Mouse (Mus musculus) frontal cortex, postnatal 14 days (tissue): ENCODE results near the gene Nlgn1.
"Not testable (repeated sequence)": the region's sequence is repeated elsewhere in the genome, so short reads cannot be mapped to it uniquely, and the experiment has no call there.

ENCODE experiments used
- DNase-seq, 2 experiments: peaks; one replicate each; pipeline ENCODE4 v3.0.0; 2022; ENCODE audit warnings: low spot score in 2 of 2

Nlgn1 gene

DNA sequence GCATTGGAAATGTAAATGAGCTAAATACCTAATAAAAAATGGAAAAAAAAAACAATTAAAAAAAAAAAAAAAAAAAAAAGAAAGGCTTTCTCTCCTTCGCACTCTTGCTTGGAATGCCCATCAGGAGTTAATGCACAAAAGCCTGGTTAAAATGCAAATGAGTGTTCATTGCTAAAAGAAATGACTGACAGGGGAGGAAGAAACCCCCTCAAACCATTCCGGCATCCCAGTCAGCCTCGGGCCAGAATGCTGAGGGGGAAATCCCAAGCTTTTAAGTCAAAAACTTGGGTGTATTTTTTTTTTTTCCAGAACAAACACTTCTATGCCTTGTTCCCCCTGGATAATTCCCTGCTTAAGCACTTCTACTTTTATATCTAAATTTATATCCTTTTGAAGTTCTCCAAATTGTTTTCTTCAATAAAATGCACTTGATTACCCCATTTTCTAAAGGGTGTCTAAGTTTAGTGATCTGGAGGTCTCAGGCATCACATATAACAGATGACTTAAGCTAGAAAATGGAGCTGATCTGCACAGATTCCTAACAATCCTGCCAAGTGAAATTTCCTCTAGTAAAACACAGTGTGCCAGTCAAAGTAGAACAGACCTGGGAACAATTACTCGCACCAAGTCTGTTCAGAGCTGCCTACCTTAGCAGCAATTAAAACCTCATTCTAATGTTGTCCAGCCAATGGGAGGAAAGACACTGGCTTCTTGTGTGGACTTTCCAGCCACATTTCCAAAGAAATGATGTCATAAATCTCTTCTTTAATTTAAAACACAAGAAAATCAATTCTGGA, 686.2 kb downstream of the Nlgn1 start:
- DNase-seq: no peak

DNA sequence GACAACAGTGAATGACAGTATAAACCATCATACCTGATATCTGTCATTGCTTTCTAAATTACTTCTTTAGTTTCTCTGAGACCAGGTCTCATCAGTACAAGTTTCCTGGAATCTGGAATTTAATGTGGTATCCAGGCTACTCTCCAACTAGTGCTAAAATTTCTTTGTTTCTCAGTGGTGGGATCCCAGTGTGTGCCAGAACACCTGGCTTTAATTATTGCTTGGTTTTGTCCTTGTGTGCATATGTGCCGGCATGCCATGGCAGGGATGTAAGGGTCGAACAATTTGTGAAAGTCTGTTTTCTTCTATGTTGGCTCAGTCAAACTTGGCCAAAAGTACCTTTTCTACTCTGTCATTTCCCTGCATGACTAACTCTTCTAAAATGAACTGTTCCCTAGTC, 703.1 kb downstream of the Nlgn1 start:
- DNase-seq: no peak

DNA sequence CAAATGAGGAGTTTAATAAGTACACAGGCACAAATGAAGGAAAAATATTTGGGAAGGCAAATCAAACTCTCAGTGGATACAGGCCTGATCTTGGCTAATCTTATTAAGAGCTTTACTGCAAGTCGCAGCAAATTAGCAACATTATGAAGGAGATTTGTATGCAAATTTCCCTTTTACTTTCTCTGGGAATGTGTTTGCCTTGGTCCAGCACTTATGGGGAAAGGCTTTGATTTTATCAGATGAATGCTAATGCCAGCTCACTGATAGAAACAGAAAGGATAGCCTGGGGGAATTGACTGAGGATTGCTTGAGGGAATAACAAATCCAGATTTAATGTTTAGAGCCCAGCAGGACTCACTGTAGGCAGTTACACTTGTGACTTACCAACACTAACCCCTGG, 725.7 kb downstream of the Nlgn1 start:
- DNase-seq: no peak

DNA sequence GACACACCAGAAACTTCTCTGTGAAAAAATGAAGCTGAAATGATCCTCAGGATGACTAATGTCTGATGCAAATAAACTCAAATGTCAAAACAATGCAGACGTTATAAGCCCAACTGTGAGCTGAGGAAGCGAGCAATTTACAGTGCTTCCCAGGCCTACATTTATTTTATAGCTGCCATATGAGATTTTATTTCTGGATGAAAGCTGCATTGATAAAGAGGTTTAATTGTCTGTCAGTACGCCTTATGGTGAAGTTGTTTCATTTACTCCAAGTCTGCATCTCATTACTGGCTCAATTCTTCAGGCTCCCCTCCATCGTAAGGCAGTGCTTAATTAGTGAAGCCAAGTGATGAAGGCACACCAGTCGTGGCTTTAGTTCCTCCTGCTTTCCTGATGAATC, 734.7 kb downstream of the Nlgn1 start:
- DNase-seq: no peak

DNA sequence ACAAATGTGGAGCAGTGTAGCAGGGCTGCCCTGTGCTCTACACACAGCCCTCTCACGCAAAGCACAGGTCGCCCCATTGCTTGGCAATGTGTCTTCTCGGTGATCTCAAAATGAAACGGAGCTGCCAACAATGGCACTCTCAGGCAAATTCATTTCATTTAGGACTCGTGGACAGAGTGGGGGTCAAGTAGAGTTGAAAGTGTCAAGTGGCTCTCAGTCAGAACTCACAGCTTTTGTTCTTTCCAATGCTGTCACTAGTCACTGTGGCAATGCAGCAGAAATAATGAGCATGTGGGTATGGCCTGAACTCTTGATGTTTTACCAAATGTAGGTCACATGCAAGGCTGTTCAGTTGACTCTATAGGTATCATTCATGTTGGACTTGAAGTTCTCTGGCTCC, 756.7 kb downstream of the Nlgn1 start:
- DNase-seq: no peak

DNA sequence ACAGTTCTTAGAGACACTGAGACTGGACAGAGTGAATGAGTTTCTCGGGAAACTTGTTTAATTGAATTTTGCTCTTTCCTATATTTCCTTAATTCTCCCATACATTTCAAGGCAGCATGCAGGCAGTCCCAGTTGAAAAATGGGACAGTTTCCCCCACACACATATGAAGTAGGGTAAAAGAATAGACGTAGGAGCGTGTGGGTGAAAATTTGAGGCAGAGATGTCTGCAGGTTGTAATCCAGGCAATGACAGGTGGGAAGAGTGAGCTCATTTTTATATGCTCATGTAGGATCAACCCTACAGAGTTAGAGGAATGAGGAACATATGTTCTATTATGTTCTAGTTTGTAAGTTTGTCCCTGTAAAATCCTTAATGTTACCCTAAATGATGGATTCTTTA, 757.4 kb downstream of the Nlgn1 start:
- DNase-seq: no peak

DNA sequence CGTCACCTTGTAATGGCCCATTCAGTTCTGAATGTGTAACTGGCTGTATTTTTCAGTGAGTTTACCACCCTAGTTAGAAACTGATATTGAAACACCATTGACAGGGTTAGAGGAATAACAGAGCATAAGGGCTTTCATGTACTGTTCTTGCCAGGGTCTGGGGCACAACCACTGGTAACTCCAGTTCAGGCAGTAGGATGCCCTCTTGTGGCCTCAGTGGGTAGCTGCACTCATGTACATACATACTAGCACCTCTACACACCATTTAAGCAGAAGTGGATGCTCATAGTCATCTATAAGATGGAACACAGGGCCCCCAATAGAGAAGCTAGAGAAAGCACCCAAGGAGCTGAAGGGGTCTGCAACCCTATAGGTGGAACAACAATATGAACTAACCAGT, 773.7 kb downstream of the Nlgn1 start:
- not testable (repeated sequence) for DNase-seq

DNA sequence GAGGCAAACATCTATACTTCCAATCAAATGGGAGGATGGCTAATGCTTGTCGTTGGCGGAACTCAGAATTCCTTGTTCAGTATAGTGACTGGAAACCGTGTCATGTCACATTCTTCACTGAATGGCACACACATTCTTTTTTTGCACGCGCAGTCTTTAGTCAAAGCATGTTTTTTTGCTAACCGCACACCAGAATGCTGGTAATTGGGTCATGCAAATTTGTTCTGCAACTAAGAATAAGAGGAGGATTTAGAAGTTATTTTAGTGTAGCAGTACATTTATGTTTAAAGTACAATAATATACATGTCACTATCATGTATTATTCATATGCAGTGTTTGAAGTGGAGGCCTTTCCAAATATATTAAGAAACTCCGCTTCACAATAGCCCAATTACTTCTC, 783.2 kb downstream of the Nlgn1 start:
- not testable (repeated sequence) for DNase-seq

DNA sequence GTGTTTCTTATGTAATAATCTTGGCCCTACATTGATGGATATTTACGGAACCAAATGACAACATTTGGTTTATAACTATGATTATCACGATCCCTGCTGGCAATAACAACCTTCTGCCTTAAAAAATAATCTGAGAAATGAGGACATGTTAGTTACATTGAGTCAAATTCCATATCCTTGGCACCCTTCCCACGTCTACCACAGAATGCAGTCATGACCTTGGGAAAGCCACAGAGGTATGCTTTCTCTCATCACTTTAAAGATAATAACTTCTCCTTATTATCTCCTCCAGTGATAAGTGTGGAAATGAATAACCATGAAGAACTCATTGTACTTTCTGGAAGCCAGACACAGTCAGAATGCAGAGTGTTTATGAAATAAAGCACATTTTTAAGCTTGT, 808.0 kb downstream of the Nlgn1 start:
- not testable (repeated sequence) for DNase-seq

DNA sequence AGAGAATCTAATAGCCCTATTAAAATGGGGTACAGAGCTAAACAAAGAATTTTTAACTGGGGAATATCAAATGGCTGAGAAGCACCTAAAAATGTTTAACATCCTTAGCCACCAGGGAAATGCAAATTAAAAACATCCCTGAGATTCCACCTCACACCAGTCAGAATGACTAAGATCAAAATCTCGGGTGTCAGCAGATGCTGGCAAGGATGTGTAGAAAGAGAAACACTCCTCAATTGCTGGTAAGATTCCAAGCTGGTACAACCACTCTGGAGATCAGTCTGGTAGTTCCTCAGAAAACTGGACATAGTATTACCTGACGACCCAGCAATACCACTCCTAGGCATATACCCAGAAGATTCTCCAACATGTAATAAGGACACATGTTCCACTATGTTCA, 869.2 kb downstream of the Nlgn1 start:
- no peak for DNase-seq

DNA sequence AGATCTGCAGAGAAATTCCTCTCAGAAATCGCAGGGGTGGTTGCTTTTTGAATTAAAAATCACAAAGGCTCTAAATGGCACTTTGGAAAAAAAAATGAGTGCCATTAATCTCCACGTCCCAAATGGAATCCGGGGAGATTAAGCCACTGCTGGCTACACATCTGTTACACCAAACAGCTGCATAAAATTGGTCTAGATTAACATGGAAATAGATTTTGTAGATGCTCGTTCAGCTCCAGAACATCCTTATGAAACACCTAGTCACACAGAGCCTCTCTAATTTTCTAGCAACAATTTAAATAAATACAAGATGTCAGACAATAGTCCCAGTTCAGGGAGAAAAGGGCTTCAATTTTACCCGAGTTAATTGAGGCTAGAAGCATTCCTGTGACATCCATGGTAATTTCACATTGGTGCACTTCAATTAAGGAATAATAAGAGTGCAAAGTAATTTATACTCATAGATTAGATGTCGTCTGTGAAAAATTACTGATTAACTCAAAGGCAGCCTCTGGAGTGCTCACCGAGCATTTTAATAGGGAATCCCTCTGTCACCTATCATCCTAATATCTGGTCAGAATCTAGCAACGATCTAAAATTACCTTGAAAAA, 875.9 kb downstream of the Nlgn1 start:
- DNase-seq: no peak

DNA sequence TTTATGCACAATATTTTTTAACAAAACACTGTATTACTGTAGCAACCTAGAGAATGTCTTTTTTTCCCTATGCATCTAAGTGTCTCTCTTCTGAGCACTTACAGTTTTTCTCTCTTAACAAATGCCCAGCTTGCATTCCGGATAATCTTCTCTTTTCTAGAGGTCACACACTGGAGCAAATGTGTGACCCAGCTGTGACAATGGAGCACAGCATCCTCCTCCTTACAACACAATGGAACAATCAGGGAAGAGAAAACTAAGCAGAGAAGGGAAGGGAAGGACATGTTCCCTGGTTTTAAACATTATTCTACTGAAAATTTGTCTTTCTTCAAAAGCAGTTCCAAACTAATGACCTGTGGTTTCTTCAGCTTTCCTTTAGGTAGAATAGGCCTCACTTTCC, 879.9 kb downstream of the Nlgn1 start:
- DNase-seq: no peak

DNA sequence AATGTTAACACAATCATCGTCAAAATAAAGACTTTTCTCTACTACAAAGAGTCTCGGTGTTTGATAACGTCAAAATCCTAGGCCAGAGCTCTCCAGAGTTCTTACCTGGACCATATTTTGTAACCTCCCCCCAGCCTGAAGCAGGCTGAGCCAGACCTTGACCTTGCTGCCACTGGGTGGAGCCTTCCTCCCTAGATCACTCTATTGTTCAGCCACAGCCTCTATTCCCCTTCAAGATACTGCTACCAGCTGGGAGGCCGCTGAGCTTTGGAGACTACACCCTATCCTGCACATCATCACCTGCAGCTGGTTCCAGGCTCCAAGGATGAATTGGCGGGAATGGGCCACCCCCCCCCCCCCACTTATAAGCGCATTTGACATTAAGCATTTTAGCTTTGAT, 881.8 kb downstream of the Nlgn1 start:
- no peak for DNase-seq

DNA sequence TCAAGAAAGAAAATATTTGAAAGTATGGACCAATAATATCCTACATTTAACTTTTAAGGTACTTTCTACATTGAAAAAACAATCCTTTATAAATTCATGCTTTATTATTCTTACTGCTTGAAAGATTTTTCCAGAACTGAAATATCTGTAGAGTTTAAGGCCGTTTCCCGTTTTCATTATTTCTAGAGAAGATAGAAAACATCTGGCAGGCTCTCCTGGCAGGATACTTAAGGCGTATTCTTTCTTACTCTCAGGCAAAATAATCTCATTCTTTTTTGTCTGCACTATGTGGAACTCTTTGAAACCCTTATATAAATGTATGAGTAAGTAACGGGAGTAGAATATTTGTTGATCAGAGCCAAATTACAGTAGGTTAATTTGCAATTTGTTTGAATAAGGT, 882.9 kb downstream of the Nlgn1 start:
- no peak for DNase-seq

DNA sequence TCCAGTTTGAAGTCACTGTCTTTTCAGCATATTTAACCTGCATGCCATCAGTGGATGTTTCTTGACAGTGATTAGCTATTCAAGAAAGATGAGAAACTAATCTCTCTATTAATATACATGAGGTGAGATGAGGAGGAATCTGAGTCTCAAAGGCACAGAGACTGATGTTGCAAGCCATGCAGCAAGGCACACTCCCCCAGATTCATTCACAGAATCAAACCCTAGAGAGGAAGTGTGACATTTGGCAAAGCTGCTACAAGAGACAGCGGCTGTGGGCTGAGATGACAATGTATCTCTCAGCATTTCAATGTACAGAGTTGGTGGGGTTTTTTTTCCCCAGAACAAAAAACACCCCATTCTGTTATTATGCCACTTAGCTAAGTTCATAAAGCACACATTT, 885.1 kb downstream of the Nlgn1 start:
- DNase-seq: no peak

DNA sequence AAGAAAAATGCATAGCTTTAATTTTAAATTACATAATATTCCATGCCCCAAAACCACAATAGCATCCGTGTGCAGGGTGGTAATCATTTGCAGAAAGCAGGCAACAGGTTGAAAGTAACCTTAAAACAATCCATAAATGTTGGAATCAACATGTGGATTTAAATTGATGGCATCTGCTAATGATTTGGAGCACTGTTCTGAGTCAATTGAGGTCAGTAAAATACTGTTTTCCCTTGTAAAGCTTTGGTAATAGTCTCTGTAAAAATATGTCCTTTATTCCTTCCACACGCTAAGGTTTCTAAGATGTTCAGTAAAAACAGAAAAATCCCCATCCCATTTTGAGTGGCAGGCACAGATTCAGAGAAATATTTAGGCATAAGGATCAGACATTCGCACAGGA, 888.6 kb downstream of the Nlgn1 start:
- DNase-seq: no peak

DNA sequence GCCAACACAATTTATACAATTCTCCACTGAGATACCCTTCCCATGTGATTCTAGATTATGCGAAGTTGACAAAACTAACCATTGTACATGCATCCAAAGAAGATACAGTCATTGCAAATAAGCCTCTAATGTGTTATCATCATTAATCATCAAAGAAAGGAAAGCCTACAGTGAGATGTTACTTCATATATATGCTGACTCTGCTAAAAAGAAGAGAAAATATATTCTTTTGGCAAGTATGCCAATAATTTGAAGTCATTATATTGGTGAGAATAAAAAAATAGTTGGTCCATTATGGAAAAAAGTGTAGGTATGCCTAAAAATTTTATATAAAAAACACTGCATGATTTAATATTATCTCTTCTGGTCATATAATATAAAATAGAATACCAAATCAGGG, 889.6 kb downstream of the Nlgn1 start:
- DNase-seq: no peak

DNA sequence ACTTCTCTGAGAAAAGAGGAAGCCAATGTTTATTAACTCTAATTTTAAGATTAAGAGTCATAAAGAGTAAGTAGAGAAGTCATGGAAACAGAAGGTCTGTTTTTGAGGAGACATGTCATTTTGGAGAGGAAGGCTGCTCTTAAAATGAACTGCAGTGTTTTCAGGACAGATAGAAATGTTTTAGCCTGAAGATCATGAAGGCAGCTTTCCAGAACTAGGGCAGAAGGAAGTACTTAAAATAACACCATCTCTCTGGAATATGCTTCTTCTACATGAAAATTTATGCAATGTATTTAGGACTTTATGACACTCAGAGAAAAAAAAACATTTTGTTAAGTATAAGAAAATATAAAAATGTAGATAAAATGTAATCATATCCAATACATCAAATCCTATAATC, 905.3 kb downstream of the Nlgn1 start:
- DNase-seq: no peak

DNA sequence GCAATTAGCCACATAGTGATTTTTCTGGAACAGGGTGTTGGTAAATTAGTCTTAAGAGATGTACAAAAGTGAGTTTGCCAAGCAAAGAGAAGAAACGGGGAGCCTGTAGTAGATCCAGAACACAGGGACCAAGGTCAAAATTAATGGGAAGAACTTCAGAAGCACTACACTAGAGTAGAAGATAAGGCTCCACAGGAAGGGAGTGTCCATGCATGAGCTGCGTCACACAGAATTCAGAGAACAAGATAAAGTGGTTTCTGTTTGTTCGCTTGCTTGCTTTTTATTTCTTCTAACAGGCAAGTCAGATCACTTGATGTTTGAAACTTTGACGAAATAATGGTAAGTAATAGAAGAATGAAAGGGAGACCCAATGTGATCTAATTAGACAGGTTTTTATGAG, 920.3 kb downstream of the Nlgn1 start:
- no peak for DNase-seq
